Mouse (Mus musculus): ENCODE measurements around the gene Klk1b5. TPM values are rescaled to one million over a fixed set of nuclear protein-coding genes. Genes with fewer than 3 reads are reported as not detected.
"Not testable (repeated sequence)": the region's sequence is repeated elsewhere in the genome, so short reads cannot be mapped to it uniquely, and the experiment has no call there.

Gene Klk1b5
- not detected in 2 replicates for polyA plus RNA-seq (2014; fragmentation: Nextera tagmentation; extraction: Ambion mirVana)

DNA sequence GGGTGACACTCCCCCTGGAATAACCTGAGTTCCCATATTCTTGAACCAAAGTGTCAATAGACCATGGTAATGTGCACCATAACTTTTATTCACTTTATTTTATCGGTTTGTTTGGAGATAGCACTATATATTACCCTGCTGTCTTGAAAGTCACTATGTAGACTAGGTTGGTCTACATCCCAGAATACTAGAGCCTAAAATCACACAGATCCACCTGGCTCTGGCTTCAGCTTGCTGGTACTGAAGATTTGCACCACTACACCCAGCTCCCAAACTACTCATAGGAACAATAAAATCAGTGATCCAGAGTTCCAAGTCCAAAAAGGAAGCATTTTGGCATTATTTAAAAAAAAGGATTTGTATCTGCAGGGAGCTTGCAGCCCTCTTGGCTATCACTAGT lies at the start of gene Klk1b5:
Gene Klk1b5, plus strand, starts transcription at position 301 of the 400 bp plus-strand sequence.
- no peaks in the 10 kb centered on the region for H3K36me3 ChIP-seq (ENCODE audit: control insufficient read depth, insufficient read depth, low read length)
- H3K4me3 ChIP-seq (ENCODE audit: low read depth, low read length) = no peak within 1 kb of the TSS
- no peaks in the 10 kb centered on the region for H3K27me3 ChIP-seq (ENCODE audit: control insufficient read depth, insufficient read depth, low read length)
- no peak within 1 kb of the TSS for H3K4me2 ChIP-seq
- H3K4me1 ChIP-seq (ENCODE audit: control insufficient read depth, insufficient read depth, low read length) = no peaks in the 10 kb centered on the region
- no peak for ATAC-seq (replicated peaks; ENCODE audit: insufficient number of reproducible peaks, low FRiP score, low TSS enrichment)
- no peak within 1 kb of the TSS for H3K27ac ChIP-seq (ENCODE audit: low read depth, low read length)
- no peaks in the 10 kb centered on the region for H3K9me3 ChIP-seq (replicated peaks; ENCODE audit: control insufficient read depth, low read length)
- H3K9ac ChIP-seq (ENCODE audit: low read depth, low read length) = no peak within 1 kb of the TSS
- WGBS (ENCODE audit: insufficient replicate concordance) = 76% methylated on average over 1 of the region's 1 CpGs

DNA sequence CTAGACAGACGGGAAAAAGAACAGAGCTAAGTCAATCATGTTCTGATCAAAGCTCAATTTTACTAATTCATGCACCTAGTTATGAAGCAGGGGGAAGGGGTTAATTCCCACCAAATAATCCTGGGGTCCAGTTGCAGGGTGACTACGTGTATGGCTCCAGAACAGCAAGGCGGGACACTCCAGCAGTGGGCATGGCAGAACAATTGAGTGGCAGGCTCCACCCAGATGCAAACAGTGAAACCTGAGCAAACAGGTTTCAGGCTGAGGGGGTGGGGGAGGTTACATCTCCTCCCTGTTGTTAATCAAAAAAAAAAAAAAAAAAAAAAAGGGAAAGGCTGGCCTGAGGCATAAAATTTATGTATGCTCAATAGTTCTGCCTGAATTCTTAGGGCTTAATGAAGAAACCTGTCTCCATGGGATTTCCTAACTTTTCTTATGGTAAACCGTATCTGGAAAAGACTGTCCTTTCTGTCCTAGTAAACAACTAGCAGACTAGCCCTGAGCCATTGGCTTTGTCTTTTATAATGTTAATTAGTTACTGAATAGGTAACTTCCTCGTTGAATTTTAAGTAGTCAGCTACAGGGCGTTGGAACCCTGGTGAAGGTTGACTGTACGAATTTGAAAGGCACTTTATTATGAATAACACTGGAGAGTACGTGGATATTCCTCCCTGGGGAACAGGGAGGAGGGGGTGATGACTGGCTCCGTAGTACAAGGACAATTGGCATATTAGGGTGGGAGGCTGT lies 36.3 kb upstream of the Klk1b5 start:
- no peak for ATAC-seq (replicated peaks; ENCODE audit: insufficient number of reproducible peaks, low FRiP score, low TSS enrichment)
- Histone ChIP-seq H3K27ac (ENCODE audit: low read depth, low read length) (no peak overlapping the region), H3K4me3 (ENCODE audit: low read depth, low read length) (no peak overlapping the region), H3K27me3 (ENCODE audit: control insufficient read depth, insufficient read depth, low read length) (no peaks in the 10 kb centered on the region), H3K9me3 (replicated peaks; ENCODE audit: control insufficient read depth, low read length) (no peaks in the 10 kb centered on the region), H3K9ac (ENCODE audit: low read depth, low read length) (no peak overlapping the region), H3K36me3 (ENCODE audit: control insufficient read depth, insufficient read depth, low read length) (no peaks in the 10 kb centered on the region), H3K4me1 (ENCODE audit: control insufficient read depth, insufficient read depth, low read length) (no peaks in the 10 kb centered on the region), H3K4me2 (no peak overlapping the region)
- 73% methylated on average over 9 of the region's 9 CpGs for WGBS (ENCODE audit: insufficient replicate concordance)

DNA sequence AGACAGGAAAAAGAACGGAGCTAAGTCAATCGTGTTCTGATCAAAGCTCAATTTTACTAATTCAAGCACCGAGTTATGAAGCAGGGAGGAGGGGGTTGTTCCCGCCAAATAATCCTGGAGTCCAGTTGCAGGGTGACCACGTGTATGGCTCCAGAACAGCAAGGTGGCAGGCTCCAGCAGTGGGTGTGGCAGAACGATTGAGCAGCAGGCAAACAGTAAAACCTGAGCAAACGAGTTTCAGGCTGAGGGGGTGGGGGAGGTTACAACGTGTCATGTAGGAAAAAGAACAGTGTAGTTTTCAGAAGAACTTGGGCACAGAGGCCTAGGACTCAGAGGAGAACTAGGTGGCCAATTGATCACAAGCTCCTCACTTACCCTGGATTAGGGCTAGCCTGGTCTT lies 29.2 kb upstream of the Klk1b5 start:
- H3K4me1 ChIP-seq (ENCODE audit: control insufficient read depth, insufficient read depth, low read length); H3K9ac ChIP-seq (ENCODE audit: low read depth, low read length); H3K4me2 ChIP-seq; H3K36me3 ChIP-seq (ENCODE audit: control insufficient read depth, insufficient read depth, low read length); H3K27ac ChIP-seq (ENCODE audit: low read depth, low read length); H3K9me3 ChIP-seq (replicated peaks; ENCODE audit: control insufficient read depth, low read length); H3K4me3 ChIP-seq (ENCODE audit: low read depth, low read length); H3K27me3 ChIP-seq (ENCODE audit: control insufficient read depth, insufficient read depth, low read length); ATAC-seq (replicated peaks; ENCODE audit: insufficient number of reproducible peaks, low FRiP score, low TSS enrichment): not testable (repeated sequence)
- 61% methylated on average over 8 of the region's 8 CpGs for WGBS (ENCODE audit: insufficient replicate concordance)

DNA sequence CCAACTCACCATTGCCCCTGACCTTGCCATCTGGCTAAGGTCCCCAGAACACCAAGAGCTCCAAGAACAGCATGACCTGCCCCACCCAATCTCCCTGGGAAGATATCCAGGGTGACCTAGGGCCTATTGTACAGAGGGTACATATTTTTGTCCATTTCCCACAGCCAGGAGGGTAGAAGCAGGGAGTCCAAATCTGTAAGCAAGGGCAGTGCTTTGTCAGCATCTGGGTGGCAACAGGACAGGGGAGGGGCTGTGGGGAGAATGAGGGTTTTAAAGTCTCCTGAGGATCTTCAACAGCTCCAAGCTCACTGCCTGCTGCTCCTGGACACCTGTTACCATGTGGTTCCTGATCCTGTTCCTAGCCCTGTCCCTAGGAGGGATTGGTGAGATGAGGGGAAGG lies 27.8 kb upstream of the Klk1b5 start, which contains the start of gene Klk1b24:
Gene Klk1b24, plus strand, starts transcription at position 301 of the 400 bp plus-strand sequence.
- H3K4me1 ChIP-seq (ENCODE audit: control insufficient read depth, insufficient read depth, low read length); H3K9me3 ChIP-seq (replicated peaks; ENCODE audit: control insufficient read depth, low read length); H3K9ac ChIP-seq (ENCODE audit: low read depth, low read length); H3K27me3 ChIP-seq (ENCODE audit: control insufficient read depth, insufficient read depth, low read length); H3K27ac ChIP-seq (ENCODE audit: low read depth, low read length); H3K36me3 ChIP-seq (ENCODE audit: control insufficient read depth, insufficient read depth, low read length); ATAC-seq (replicated peaks; ENCODE audit: insufficient number of reproducible peaks, low FRiP score, low TSS enrichment); H3K4me2 ChIP-seq; H3K4me3 ChIP-seq (ENCODE audit: low read depth, low read length): not testable (repeated sequence)

DNA sequence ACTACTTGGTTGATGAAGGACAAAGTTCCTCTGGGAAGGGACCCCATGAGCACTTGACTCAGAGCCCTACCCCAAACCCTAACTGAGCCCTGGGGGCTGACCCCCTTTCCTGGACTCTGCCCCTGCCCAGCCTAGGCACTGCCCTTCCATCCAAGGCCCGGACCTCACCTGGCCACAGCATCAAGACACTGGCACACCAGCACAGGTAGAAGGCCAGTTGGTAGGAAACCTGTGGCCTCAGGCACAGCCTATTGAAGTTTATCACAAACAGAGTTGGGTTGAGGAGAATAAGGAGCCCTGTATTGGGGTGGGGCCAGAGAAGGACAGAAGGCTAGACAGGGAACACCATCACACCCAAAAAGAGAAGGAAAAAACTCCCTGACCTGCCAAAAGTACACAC lies 22.3 kb upstream of the Klk1b5 start:
- not testable (repeated sequence) for H3K4me3 ChIP-seq (ENCODE audit: low read depth, low read length); H3K27me3 ChIP-seq (ENCODE audit: control insufficient read depth, insufficient read depth, low read length); H3K9me3 ChIP-seq (replicated peaks; ENCODE audit: control insufficient read depth, low read length); H3K36me3 ChIP-seq (ENCODE audit: control insufficient read depth, insufficient read depth, low read length); ATAC-seq (replicated peaks; ENCODE audit: insufficient number of reproducible peaks, low FRiP score, low TSS enrichment); H3K27ac ChIP-seq (ENCODE audit: low read depth, low read length); H3K4me1 ChIP-seq (ENCODE audit: control insufficient read depth, insufficient read depth, low read length); H3K9ac ChIP-seq (ENCODE audit: low read depth, low read length); H3K4me2 ChIP-seq
- WGBS (ENCODE audit: insufficient replicate concordance) = 62% methylated on average over 1 of the region's 1 CpGs

DNA sequence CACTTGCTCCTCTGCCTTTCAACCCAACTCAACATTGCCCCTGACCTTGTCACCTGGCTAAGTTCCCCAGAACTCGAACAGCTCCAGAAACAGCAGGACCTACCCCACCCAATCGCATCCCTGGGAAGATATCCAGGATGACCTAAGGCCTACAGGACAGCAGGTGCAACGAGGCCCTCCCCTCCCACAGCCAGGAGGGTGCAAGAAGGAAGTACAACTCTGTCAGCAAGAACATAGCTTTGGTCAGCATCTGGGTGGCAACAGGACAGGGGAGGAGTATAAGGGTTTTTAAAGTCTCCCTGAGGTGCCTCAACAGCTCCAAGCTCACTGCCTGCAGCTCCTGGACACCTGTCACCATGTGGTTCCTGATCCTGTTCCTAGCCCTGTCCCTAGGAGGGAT lies 17.9 kb upstream of the Klk1b5 start, which contains the start of gene Klk1b3:
Gene Klk1b3, plus strand, starts transcription at position 301 of the 400 bp plus-strand sequence.
- WGBS (ENCODE audit: insufficient replicate concordance) = 58% methylated on average over 3 of the region's 3 CpGs
- no peak for ATAC-seq (replicated peaks; ENCODE audit: insufficient number of reproducible peaks, low FRiP score, low TSS enrichment)
- no peaks in the 10 kb centered on the region for H3K4me1 ChIP-seq (ENCODE audit: control insufficient read depth, insufficient read depth, low read length)
- no peak within 1 kb of the TSS for H3K4me3 ChIP-seq (ENCODE audit: low read depth, low read length)
- no peaks in the 10 kb centered on the region for H3K36me3 ChIP-seq (ENCODE audit: control insufficient read depth, insufficient read depth, low read length)
- H3K9ac ChIP-seq (ENCODE audit: low read depth, low read length) = no peak within 1 kb of the TSS
- no peak within 1 kb of the TSS for H3K4me2 ChIP-seq
- H3K27me3 ChIP-seq (ENCODE audit: control insufficient read depth, insufficient read depth, low read length) = no peaks in the 10 kb centered on the region
- H3K9me3 ChIP-seq (replicated peaks; ENCODE audit: control insufficient read depth, low read length) = no peaks in the 10 kb centered on the region
- no peak within 1 kb of the TSS for H3K27ac ChIP-seq (ENCODE audit: low read depth, low read length)

DNA sequence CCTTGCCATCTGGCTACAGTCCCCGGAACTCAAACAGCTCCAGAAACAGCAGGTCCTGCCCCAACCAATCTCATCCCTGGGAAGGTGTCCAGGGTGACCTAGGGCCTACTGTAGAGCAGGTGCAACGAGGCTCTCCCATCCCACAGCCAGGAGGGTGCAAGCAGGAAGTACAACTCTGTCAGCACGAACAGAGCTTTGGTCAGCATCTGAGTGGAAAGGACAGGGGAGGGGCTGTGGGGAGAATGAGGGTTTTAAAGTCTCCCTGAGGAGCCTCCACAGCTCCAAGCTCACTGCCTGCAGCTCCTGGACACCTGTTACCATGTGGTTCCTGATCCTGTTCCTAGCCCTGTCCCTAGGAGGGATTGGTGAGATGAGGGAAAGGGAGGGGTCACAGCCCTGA lies 8.6 kb upstream of the Klk1b5 start, which contains the start of gene Klk1b4:
Gene Klk1b4, plus strand, starts transcription at position 301 of the 400 bp plus-strand sequence.
- H3K4me2 ChIP-seq; H3K27me3 ChIP-seq (ENCODE audit: control insufficient read depth, insufficient read depth, low read length); H3K9ac ChIP-seq (ENCODE audit: low read depth, low read length); H3K4me1 ChIP-seq (ENCODE audit: control insufficient read depth, insufficient read depth, low read length); H3K36me3 ChIP-seq (ENCODE audit: control insufficient read depth, insufficient read depth, low read length); H3K4me3 ChIP-seq (ENCODE audit: low read depth, low read length); ATAC-seq (replicated peaks; ENCODE audit: insufficient number of reproducible peaks, low FRiP score, low TSS enrichment); H3K9me3 ChIP-seq (replicated peaks; ENCODE audit: control insufficient read depth, low read length); H3K27ac ChIP-seq (ENCODE audit: low read depth, low read length): not testable (repeated sequence)
- WGBS (ENCODE audit: insufficient replicate concordance) = 52% methylated on average over 3 of the region's 3 CpGs

DNA sequence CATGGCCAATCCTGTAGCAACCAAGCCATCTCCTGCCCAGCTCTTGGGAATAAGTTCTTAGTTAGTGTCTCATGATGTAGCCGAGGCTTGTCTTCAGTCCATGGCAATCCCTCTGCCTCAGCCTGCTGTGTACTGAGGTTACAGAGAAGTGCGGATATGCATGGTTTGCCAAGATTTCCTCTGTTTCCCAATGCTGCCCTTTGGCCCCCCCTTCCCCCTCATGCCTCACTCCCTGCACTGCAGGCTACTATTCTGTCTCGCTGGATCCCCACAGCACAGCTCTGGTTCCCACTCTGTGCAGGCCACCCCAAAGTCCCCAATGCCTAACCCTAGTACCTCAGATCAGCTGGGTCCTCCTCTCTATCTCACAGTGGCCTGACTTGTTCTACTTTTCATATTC lies 7.4 kb upstream of the Klk1b5 start:
- WGBS (ENCODE audit: insufficient replicate concordance) = 66% methylated on average over 3 of the region's 3 CpGs
- Histone ChIP-seq H3K9me3 (replicated peaks; ENCODE audit: control insufficient read depth, low read length) (no peaks in the 10 kb centered on the region), H3K27ac (ENCODE audit: low read depth, low read length) (no peak overlapping the region), H3K9ac (ENCODE audit: low read depth, low read length) (no peak overlapping the region), H3K4me1 (ENCODE audit: control insufficient read depth, insufficient read depth, low read length) (no peaks in the 10 kb centered on the region), H3K4me2 (no peak overlapping the region), H3K4me3 (ENCODE audit: low read depth, low read length) (no peak overlapping the region), H3K36me3 (ENCODE audit: control insufficient read depth, insufficient read depth, low read length) (no peaks in the 10 kb centered on the region), H3K27me3 (ENCODE audit: control insufficient read depth, insufficient read depth, low read length) (no peaks in the 10 kb centered on the region)
- ATAC-seq (replicated peaks; ENCODE audit: insufficient number of reproducible peaks, low FRiP score, low TSS enrichment) = no peak

DNA sequence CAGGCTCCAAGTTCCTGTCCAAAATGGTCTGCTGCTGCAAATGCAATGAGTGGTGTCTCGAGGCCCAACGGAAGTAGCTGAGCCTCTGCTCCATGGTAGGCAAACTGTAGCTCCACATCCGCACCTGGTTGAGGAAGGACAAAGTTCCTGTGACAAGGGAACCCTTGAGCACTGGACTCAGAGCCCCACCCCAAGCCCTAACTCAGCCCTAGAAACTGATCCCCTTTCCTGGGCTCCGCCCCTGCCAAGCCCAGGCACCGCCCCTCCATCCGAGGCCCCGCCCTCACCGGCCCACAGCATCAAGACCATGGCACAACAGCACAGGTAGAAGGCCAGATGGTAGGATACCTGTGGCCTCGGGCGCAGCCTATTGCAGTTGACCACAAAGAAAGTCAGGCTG lies 5.9 kb downstream of the Klk1b5 start:
- H3K36me3 ChIP-seq (ENCODE audit: control insufficient read depth, insufficient read depth, low read length); H3K27ac ChIP-seq (ENCODE audit: low read depth, low read length); H3K4me3 ChIP-seq (ENCODE audit: low read depth, low read length); H3K4me1 ChIP-seq (ENCODE audit: control insufficient read depth, insufficient read depth, low read length); H3K27me3 ChIP-seq (ENCODE audit: control insufficient read depth, insufficient read depth, low read length); H3K9ac ChIP-seq (ENCODE audit: low read depth, low read length); H3K4me2 ChIP-seq; H3K9me3 ChIP-seq (replicated peaks; ENCODE audit: control insufficient read depth, low read length); ATAC-seq (replicated peaks; ENCODE audit: insufficient number of reproducible peaks, low FRiP score, low TSS enrichment): not testable (repeated sequence)
- WGBS (ENCODE audit: insufficient replicate concordance) = 65% methylated on average over 8 of the region's 10 CpGs
